Mouse (Mus musculus) large intestine, adult 2 months (tissue): ENCODE measurements around the gene Mpnd. TPM values are rescaled to one million over a fixed set of nuclear protein-coding genes. Genes with fewer than 3 reads are reported as not detected.

Experiments
- DNase-seq: peaks from one replicate; pipeline ENCODE4 v3.0.0-alpha.2; 2012; ENCODE audit warnings: low read depth, low spot score
- WGBS: fragments of 180-500 bp; shearing (Covaris S2); methylation state at CpG from one replicate; pipeline ENCODE4 v1.1.7; 2018; 5-methylcytosine and 5-hydroxymethylcytosine counted together
- polyA plus RNA-seq: library from polyadenylated mRNA; depleted of rRNA; stranded (reverse); fragments of >200 nt; gene quantifications from 2 replicates; pipeline ENCODE4 v1.2.3, GENCODE M21; 2012

Mpnd gene
- polyA plus RNA-seq, 1 experiment, result 177 TPM

DNA sequence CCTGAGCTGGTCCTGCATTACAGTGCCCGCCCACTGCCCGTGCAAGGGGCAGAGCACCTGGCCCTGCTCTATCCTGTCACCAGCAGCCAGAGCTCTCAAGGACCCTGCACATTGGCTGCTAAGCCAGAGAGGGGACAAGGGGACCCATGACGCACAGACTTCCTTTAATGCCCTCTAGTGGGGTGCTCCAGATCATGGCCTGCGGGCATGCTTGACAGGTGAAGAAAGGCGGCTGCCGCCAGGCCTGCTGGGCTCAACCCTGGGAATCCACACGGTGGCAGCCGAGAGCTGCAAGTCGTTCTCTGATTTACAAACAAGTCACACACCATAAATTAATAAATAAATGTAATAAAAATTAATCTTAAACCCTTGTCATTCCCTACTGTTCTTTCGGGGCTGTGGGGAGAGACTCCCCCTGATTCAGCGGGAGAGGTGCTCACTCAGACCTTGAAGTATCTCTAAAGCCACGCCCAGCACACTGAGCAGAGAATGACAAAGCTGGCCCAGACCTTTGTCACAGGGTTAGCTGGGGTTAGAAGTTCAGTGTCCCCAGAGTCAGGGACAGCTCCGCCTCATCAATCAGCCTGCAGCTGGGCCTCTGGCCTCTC, 29.2 kb upstream of the Mpnd start:
- DNase-seq, result no peak
- WGBS, result 17% methylated on average over 13 of the region's 13 CpGs

- 61% methylated on average over 3 of the region's 3 CpGs for WGBS
- no peak for DNase-seq
Measured at GRCm38 (mm10) chr17:55977301-55977700, 28.2 kb upstream of the Mpnd start.

DNA sequence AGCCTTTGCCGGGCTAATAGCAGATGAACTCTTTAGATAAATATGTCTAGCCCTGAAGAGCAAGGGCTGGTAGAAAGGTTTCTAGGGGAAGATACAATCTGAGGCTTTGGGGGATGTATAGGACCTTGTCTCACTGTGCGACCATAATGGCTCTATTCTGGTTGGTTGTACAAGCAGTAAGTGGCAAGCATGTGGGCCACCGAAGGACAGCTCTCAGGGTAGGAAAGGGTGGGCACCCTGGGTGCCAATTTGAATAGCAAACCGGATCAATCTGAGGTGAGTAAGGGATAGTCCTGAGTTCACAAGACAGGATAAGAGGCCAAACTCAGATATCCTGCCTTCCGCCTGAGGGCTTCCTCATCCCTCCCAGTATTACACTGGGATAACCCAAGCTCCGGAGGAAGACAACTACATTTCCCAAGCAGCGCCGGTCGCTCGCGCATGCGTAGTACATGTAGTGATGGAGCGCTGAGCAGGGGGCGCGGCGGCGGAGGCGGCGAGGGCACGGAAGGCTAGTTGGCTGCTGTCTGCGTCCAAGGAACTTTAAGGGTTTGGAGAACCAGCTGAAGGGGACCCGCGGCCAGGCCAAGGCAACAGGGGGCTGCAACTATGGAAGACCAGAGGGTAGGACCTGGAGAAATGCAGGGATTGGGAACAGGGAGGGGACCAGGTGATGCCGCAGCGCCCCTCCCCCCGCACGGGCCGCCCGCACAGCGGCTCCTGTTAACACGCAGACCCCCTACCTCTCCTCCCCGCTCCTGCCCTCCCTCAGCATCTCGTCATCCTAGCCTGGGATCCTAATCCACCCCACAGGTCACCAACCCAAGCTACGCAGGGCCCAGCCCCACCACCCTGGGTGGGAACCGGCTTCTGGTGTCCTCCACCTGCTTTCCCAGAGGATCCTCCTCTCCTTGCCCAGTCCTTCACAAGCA, 19.2 kb upstream of the Mpnd start, which contains the start of gene Fsd1:
Fsd1 (plus strand) TSS at position 480 of the 932 bp plus-strand sequence.
- no peak for DNase-seq
- WGBS, result 10% methylated on average over 35 of the region's 35 CpGs

- WGBS, result 41% methylated on average over 8 of the region's 8 CpGs
- no peak for DNase-seq
Measured at GRCm38 (mm10) chr17:55990278-55990898, 15.1 kb upstream of the Mpnd start.

- 40% methylated on average over 15 of the region's 15 CpGs for WGBS
- peak; percentile 78 for DNase-seq
Measured at GRCm38 (mm10) chr17:55996007-55996406, 9.5 kb upstream of the Mpnd start.

GRCm38 (mm10) chr17:55999794-56000499, 5.6 kb upstream of the Mpnd start:
- no peak for DNase-seq
- 60% methylated on average over 30 of the region's 30 CpGs for WGBS

GRCm38 (mm10) chr17:56003000-56003399, 2.5 kb upstream of the Mpnd start:
- 81% methylated on average over 3 of the region's 3 CpGs for WGBS

DNA sequence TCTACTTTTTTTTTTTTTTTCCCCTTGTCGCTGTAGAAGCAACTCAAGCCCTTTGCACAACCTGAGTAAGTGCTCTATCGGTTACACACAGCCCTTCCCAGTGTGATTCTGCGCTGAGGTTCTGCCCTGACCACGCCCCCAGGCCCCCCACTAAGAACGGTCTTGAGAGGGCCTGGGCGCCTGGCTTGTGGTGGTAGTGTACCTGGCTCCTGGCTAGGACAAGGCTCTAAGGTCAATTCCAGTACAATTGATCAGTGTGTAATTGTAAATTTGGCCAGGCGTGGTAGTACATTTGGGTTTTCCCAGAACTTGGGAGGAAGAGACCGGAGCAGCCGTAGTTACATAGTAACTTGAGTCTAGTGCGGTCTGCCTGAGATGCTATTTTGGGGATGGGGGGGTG, 1.4 kb downstream of the Mpnd start:
- DNase-seq, result no peak
- 46% methylated on average over 10 of the region's 10 CpGs for WGBS

More at GRCm38 (mm10) chr17:56003000-56003399, 2.5 kb upstream of the Mpnd start:
- no peak for DNase-seq

DNA sequence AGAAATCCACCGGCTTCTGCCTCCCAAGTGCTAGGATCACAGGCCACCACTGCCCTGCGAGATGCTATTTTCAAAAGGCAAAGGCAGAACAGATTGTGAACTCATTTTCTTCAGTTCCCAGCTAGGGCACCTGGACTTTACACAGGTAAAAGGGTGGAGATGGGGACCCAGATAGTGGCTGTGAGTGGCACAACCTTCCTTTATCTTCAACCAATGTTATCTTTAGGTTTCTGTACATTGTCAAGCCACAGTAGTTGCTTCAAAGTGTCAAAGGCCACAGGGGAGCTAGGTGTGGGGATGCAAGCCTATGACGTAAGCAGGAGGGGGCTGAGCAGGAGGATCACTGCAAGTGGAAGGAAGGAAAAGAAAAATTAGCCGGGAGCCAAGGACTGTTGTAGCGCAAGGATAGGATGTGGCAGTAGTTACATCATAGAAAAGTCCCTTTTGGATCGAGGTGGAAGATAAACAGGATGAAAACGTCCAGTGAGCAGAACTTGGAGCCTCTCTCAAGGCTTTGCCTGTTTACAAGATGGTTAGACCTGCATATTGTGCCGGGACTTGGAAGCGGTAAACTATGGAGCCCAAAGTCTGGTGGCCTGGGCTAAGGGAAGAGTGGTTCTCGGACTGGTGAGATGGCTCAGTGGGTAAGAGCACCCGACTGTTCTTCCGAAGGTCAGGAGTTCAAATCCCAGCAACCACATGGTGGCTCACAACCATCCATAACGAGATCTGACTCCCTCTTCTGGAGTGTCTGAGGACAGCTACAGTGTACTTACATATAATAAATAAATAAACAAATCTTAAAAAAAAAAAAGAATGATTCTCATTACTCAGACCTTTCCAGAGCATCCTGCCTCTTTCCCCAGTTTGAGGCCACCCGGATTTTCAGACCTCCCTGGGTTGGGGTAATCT, 2.2 kb downstream of the Mpnd start:
- DNase-seq, result no peak
- WGBS, result 28% methylated on average over 14 of the region's 14 CpGs

DNA sequence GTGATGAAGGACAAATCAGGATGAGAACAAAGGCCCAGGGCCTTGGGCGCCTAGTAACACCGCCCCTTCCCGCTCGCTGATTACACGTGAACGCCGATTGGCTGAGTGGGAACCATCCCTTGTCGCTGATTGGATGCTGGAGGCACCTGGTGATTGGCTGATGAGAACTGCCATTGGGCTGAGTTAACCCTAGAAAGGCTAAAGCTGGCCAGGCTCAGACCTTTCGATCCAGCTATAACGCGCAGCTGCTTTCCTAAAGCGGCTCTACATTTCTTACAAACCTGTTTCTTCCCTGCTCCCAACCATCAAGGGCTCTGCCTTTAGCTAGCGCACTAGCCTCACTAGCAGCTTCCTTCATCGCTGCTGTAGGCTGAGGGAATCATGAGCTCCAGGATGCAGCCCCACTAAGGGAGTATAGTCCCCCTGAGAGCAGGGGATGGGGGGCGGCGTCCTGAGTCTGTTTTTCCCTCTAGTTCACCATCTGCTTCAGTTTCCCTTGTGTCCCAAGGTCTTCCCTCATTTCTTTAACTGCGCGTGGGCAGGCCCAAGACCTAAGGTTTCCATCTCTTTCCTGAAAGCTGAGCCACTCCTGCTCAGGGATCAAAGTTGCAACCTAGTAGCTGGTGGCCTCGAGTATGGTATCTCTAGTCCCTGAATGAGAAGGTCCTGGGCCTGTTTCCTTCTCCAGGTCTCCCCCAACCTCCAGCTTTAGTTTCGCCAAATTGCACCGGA, 3.0 kb downstream of the Mpnd start:
- peak; percentile 98 for DNase-seq
- under 1% methylated on average over 21 of the region's 21 CpGs for WGBS

DNA sequence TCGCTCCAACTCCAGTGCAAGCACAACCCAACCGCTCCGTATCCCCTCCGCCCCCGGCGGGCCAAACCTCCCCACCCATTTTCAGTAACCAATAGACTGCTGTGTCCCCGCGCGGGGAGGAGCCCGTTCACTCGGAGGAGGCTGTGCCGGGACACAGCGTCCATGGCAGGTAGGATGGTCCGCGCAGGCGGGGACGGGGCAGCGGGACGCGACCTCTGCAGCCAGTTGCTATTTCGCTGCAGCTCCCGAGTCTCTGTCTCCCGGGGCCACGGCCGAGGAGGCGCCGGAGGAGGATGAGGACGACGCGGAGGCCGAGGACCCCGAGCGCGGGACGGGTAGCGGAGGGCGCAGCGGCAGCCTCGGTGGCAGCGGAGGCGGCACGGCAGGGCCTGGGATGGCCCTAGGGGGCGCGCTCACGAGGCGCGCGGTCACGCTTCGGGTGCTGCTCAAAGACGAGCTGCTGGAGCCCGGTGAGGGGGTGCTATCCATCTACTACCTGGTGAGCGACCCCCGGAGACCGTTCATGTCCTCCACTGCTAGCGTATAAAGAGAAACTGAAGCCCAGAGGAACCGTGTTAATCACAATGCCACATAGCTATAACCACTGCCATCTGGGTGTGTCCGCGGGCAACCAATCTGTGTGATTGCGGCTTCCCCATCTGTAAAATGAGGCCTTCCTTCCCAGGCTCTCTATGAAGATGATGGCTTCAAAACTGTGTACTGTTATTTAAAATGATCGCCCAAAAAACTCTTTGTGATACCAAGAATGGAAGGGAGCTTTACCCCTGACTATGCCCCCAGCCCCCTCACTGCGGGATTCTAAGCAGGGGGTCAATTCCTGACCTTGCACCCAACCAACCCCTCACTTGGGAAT, 3.8 kb downstream of the Mpnd start:
- 1% methylated on average over 59 of the region's 62 CpGs for WGBS
- peak; percentile 71 for DNase-seq

- no peak for DNase-seq
- 53% methylated on average over 2 of the region's 2 CpGs for WGBS
Measured at GRCm38 (mm10) chr17:56009962-56010240, 4.4 kb downstream of the Mpnd start.

DNA sequence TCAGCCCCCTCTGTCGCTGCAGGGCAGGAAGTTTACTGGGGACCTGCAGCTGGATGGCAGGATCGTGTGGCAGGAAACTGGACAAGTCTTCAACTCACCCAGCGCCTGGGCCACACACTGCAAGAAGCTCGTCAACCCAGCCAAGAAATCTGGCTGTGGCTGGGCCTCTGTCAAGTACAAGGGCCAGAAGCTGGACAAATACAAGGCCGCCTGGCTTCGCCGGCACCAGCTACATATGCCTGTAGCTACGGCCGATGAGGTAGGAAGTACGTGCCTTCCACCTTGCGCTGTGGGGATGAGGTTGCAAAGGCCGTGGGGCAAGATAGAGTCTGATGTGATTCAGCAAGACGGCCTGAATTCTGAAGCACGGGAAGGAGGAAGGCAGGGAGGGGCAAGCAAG, 4.7 kb downstream of the Mpnd start:
- no peak for DNase-seq
- 67% methylated on average over 14 of the region's 14 CpGs for WGBS

DNA sequence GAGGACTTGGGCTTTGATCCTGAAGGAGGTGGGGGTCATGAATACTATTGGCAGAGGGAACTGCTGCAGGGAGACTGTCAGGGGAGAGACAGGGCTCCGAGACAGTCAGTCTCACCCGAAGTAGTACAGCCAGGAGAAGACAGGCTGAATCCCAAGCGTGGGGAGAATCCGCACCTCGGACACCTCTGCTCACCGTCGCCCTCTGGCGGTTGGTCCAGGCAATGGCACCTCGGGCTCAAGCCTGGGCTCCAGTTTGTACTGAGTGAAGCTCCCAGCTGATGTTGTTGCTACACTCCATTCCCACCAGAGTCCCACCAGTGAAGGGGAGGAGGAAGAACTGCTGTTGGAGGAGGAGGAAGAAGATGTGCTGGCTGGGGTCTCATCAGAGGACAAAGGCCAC, 5.2 kb downstream of the Mpnd start:
- DNase-seq, result peak; percentile 48
- 5% methylated on average over 9 of the region's 9 CpGs for WGBS

DNA sequence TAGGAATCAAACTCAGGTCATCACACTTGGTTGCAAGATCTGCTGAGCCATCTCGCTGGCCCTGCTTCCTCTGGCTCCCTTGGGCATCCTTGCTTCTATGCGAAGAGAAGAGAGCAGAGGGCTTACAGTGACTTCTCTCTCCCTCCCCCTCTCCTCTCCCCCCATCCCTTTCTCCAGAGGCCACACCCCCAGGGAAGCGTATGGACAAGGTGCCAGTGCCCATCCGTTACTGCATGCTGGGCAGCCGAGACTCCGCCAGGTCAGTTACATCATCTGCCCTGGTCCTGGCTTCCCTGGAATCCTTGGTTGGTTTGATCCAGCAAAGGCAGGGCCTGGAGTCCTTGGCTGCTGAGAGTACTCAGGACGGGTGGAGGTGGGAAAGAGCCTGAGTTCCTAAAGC, 5.9 kb downstream of the Mpnd start:
- no peak for DNase-seq
- WGBS, result 87% methylated on average over 7 of the region's 7 CpGs

DNA sequence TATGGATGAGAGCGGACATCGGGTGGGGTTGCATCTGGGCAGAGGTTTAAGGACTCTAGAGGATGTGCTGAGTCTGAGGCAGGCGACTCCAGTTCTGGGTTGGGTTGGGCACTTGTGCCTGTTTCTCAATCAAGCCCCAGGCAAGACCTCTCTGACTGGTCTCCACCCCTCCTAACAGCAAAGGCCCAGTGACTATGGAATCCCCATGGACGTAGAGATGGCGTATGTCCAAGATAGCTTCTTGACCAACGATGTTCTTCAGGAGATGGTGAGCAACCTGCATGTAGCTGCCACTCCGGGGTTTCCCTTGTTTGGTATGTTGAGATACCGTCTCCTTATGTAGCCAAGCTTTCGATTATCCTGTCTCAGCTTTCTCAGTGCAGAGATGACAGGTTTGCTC, 9.8 kb downstream of the Mpnd start:
- WGBS, result 90% methylated on average over 9 of the region's 9 CpGs

DNA sequence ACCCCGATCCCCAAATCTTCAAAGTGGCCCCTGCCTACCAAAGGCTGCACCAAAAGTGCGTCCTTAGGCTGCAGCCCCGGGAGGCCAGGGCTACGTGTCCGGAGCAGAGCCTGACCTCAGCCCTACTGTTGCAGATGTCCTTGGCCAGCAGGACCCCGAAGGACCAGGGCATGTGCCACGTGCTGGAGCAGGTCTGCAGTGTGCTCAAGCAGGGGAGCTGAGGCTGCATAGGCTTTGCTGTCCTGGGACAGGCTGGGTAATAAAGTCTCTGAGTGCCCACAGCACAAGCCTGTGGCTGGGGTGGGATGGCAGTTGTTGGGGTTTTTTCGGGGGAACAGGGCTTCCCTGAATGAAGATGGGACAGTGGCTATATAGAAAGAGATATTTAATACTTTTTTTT, 10.9 kb downstream of the Mpnd start:
- no peak for DNase-seq
- 86% methylated on average over 8 of the region's 8 CpGs for WGBS

More for the DNA sequence above, 9.8 kb downstream of the Mpnd start:
- DNase-seq, result no peak
